Mouse (Mus musculus): ENCODE measurements around the gene Meis2. TPM values are rescaled to one million over a fixed set of nuclear protein-coding genes. Genes with fewer than 3 reads are reported as not detected.
A peak's percentile ranks its signal among the peaks of the same experiment; 100 is the strongest.

Meis2 gene
- polyA plus RNA-seq, 1 experiment from 2014 or later, result 71.7 TPM

DNA sequence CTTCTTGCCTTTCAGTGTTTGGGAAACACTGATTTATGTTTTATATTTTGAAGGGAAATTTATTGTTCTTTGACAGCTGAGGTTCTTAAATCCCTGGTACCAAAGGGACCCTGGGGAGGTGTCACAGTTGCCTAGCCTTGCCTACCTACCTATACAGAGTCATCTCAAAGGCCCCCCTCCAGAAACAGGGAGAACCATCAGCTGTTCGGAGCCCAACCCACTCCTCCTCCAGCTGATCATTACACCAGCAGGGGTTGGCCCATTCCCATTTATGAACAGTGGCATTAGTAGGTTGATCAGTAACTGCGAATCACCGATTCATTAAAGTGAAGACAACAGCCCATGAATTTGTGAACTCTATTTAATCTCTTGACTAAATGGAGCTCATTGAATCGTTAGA lies 176.4 kb downstream of the Meis2 start:
- Histone ChIP-seq H3K27ac (no peak overlapping the region), H3K9ac (no peak overlapping the region), H3K4me2 (replicated peaks) (no peak overlapping the region), H3K9me3 (no peaks in the 10 kb centered on the region), H3K36me3 (no peaks in the 10 kb centered on the region), H3K27me3 (no peaks in the 10 kb centered on the region), H3K4me3 (no peak overlapping the region), H3K4me1 (0 out of 2 replicates have a peak, but pooled peaks cover 3% of the 10 kb centered on the region)
- WGBS, result 83% methylated on average over 4 of the region's 4 CpGs
- no peak for ATAC-seq (ENCODE audit: insufficient number of reproducible peaks, insufficient read depth, low FRiP score, low TSS enrichment)

DNA sequence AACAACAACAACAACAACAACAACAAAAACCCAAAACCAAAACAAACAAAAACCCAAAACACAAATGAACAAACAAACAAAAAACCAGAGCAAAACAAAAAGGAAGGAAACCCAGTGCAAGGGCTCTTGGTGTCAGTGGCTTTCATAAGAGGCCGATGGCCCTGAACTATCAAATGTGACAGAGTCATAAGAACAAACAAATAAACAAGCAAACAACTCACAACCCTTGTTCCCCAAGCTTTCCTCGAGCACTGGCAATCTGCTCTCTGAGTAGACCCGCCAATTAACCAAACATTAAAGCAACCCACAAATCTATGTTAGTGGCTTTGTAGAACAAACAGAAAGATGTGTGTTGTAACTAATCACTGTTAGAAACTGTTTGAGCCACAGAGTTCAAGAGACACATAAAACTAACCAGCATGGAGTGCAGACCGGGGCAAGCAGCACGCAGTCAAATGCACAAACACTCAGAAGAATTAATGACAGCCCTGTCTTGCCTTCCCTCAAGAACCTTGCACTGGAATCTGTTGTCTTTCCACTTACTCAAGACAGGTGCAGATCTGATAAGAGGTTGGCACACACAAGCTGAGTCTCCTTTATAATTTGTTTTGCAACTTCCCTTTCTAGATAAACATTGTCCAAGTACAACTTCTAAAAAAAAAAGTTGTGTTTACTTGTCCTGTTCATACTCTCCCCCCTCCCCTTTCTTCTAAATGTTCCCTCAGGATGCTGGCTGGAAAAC lies 177.1 kb downstream of the Meis2 start:
- Histone ChIP-seq H3K36me3 (no peaks in the 10 kb centered on the region), H3K27me3 (no peaks in the 10 kb centered on the region), H3K4me2 (replicated peaks) (no peak overlapping the region), H3K27ac (no peak overlapping the region), H3K9ac (no peak overlapping the region), H3K9me3 (no peaks in the 10 kb centered on the region), H3K4me3 (no peak overlapping the region), H3K4me1 (0 out of 2 replicates have a peak, but pooled peaks cover 3% of the 10 kb centered on the region)
- no peak for ATAC-seq (ENCODE audit: insufficient number of reproducible peaks, insufficient read depth, low FRiP score, low TSS enrichment)
- WGBS, result 74% methylated on average over 5 of the region's 5 CpGs

DNA sequence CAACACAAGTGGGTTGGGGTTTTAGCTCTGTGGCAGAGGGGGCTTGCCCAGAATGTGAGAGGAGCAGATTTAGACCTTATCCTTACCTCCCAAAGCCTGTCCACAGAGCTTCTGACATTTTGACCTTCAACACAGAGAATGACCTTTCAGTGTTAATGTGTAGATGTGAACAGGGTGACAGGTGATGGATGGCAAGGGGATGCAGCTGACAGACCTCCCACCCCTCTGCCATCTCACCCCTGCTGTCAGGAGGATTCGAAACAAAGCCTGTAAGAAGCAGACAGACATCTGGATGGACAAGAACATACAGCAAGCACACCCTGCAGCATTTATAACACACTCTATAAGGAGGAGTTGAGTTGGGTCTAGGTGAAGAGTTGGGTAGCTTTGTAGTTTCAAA lies 178.0 kb downstream of the Meis2 start:
- no peak overlapping the region for H3K4me3 ChIP-seq
- no peak overlapping the region for H3K4me2 ChIP-seq (replicated peaks)
- 81% methylated on average over 1 of the region's 1 CpGs for WGBS
- 0 out of 2 replicates have a peak, but pooled peaks cover 3% of the 10 kb centered on the region for H3K4me1 ChIP-seq
- H3K9ac ChIP-seq, result no peak overlapping the region
- no peak for ATAC-seq (ENCODE audit: insufficient number of reproducible peaks, insufficient read depth, low FRiP score, low TSS enrichment)
- H3K36me3 ChIP-seq, result no peaks in the 10 kb centered on the region
- H3K9me3 ChIP-seq, result no peaks in the 10 kb centered on the region
- no peaks in the 10 kb centered on the region for H3K27me3 ChIP-seq
- H3K27ac ChIP-seq, result no peak overlapping the region

DNA sequence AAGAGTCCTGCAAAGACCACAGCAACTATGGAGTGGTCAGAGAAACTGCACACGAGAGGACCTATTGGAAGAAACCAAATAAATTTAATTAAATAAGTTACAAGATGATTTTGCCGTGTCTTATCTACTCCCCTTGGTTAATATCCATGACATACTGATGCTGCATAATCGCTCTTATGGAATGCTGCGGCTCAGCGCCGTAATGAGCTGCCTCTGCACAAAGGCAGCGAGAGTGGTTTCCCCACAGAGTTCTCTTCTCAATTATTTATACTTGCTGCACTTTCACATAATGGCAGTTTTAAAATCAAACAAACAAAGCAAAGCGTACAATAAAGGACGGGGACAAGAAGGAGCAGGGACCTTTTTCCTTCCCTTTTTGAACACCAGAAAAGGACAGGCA lies 181.5 kb downstream of the Meis2 start:
- WGBS, result 66% methylated on average over 9 of the region's 9 CpGs
- Histone ChIP-seq H3K36me3 (no peaks in the 10 kb centered on the region), H3K9me3 (no peaks in the 10 kb centered on the region), H3K9ac (no peak overlapping the region), H3K27me3 (no peaks in the 10 kb centered on the region), H3K4me2 (replicated peaks) (no peak overlapping the region), H3K27ac (no peak overlapping the region), H3K4me3 (no peak overlapping the region), H3K4me1 (0 out of 2 replicates have a peak, but pooled peaks cover 3% of the 10 kb centered on the region)
- ATAC-seq (ENCODE audit: insufficient number of reproducible peaks, insufficient read depth, low FRiP score, low TSS enrichment), result no peak

DNA sequence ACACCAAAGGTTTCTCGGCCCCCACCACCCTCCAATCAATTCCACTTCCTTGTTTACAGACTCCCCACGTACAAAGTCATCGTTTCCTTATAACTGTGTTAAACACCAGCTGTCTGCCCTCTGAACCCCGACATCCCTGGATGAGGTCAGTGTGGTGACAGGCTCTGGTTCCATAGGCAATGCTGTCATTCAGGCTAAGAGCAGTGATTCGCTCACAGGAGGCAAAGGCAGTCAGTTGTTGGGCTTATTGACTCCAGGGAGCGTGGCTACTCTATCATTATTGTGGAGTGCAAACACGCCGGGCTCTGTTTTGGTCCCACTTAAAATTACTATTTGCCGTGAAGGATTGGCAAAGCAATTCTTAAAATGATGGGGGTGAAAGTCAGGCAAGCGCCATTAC lies 182.1 kb downstream of the Meis2 start:
- Histone ChIP-seq H3K27me3 (no peaks in the 10 kb centered on the region), H3K4me1 (0 out of 2 replicates have a peak, but pooled peaks cover 3% of the 10 kb centered on the region), H3K9ac (no peak overlapping the region), H3K4me3 (no peak overlapping the region), H3K36me3 (no peaks in the 10 kb centered on the region), H3K9me3 (no peaks in the 10 kb centered on the region), H3K27ac (no peak overlapping the region), H3K4me2 (replicated peaks) (no peak overlapping the region)
- WGBS, result 64% methylated on average over 10 of the region's 10 CpGs
- ATAC-seq (ENCODE audit: insufficient number of reproducible peaks, insufficient read depth, low FRiP score, low TSS enrichment), result no peak

DNA sequence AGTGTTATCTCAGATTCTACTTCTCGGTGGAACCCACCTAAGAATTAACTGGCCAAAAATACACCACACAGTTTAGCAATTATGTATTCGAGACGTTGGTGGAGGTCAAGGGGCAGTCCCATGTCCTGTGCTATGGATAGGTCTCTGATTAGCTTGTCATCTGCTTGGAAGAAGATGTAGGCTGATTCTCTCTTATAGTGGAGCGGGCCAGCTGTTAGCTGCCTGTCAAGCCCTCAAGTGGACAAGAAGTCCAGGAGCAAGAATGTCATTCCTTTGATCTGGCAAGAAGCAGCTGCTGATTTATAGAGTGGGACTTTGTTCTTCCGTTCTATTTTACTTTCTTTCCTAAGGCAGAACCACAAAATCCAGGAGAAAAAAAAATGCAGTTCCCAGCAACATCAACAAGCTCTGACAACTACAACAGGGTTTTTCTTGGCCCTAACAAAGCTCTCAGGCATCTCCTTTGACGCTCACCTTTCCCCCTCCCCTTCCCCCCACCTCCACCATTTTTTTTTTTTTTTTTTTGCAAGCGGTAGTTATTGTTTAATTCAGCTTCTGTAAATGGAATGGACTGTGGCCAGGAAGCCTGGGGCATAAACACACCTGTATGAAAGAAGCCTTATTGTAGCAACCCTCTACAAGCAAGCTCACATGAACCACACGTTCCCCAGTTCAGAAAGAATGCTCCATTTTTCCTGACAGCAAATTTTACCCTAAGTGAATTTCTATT lies 189.7 kb downstream of the Meis2 start:
- H3K9ac ChIP-seq, result no peak overlapping the region
- no peaks in the 10 kb centered on the region for H3K27me3 ChIP-seq
- WGBS, result 54% methylated on average over 8 of the region's 8 CpGs
- H3K36me3 ChIP-seq, result no peaks in the 10 kb centered on the region
- H3K9me3 ChIP-seq, result no peaks in the 10 kb centered on the region
- ATAC-seq (ENCODE audit: insufficient number of reproducible peaks, insufficient read depth, low FRiP score, low TSS enrichment), result no peak
- no peak overlapping the region for H3K27ac ChIP-seq
- H3K4me2 ChIP-seq (replicated peaks), result no peak overlapping the region
- H3K4me3 ChIP-seq, result no peak overlapping the region
- H3K4me1 ChIP-seq, result peaks cover 11% of the 10 kb centered on the region

- no peak overlapping the region for H3K4me3 ChIP-seq
- H3K9ac ChIP-seq, result no peak overlapping the region
- H3K4me2 ChIP-seq (replicated peaks), result no peak overlapping the region
- no peak for ATAC-seq (ENCODE audit: insufficient number of reproducible peaks, insufficient read depth, low FRiP score, low TSS enrichment)
- 0 out of 2 replicates have a peak, but pooled peaks cover 4% of the 10 kb centered on the region for H3K36me3 ChIP-seq
- no peaks in the 10 kb centered on the region for H3K9me3 ChIP-seq
- peaks cover 28% of the 10 kb centered on the region for H3K4me1 ChIP-seq
- H3K27ac ChIP-seq, result 0 out of 2 replicates have a peak overlapping the region, but pooled peaks have one; percentile 25
- no peaks in the 10 kb centered on the region for H3K27me3 ChIP-seq
- WGBS, result 18% methylated on average over 2 of the region's 2 CpGs
These were observed 192.8 kb downstream of the Meis2 start for GRCm38 (mm10) chr2:115872851-115873250.

- H3K9me3 ChIP-seq, result no peaks in the 10 kb centered on the region
- no peak overlapping the region for H3K9ac ChIP-seq
- ATAC-seq (ENCODE audit: insufficient number of reproducible peaks, insufficient read depth, low FRiP score, low TSS enrichment), result no peak
- H3K4me3 ChIP-seq, result no peak overlapping the region
- 0 out of 2 replicates have a peak, but pooled peaks cover 2% of the 10 kb centered on the region for H3K27me3 ChIP-seq
- H3K27ac ChIP-seq, result 0 out of 2 replicates have a peak overlapping the region, but pooled peaks have one; percentile 47
- H3K36me3 ChIP-seq, result peaks cover 11% of the 10 kb centered on the region; the same call in 1 of the 2 replicates
- peaks cover 28% of the 10 kb centered on the region for H3K4me1 ChIP-seq
- WGBS, result 44% methylated on average over 2 of the region's 2 CpGs
- H3K4me2 ChIP-seq (replicated peaks), result no peak overlapping the region
These were observed 195.7 kb downstream of the Meis2 start for GRCm38 (mm10) chr2:115869966-115870365.

DNA sequence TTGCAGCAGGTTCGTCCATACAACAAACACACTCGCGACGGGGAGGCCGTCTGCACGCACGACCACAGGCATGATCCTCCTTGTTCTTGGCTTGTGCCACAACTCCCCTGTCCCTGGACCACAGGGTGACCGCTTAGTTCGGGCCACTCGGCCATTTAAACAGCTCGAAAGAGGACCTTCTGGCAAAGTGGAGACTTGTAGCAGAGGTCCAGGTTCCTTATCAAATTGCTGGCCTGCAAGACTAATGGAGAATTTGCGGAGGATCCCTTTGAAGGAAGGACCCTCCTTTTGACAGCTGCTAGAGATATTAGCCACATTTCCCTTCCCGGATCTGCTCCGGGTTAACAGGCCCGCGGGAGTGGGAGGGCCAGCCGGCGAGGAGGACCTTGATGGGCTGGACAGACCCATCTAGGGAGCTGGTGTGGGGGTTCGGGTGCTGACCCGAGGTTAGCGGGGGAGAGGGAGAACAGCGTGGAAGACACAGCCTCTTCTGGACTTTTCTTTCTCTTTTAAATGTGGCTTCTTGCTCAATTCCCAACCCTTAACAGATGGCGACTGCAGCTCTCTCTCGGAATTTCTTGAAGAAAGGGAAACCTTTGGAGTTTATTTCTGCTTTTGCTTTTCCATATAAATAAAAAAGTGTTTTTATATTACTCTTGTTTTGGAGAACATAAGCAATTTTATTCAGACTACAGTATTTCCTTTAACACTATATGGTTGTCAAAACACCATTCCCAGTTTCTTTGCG lies 204.9 kb downstream of the Meis2 start:
- ATAC-seq (ENCODE audit: insufficient number of reproducible peaks, insufficient read depth, low FRiP score, low TSS enrichment), result no peak
- H3K27ac ChIP-seq, result peak overlapping the region; percentile 18; the same call in 1 of the 2 replicates
- peaks cover 19% of the 10 kb centered on the region; the same call in 1 of the 2 replicates for H3K27me3 ChIP-seq
- 6% methylated on average over 25 of the region's 25 CpGs for WGBS
- H3K36me3 ChIP-seq, result no peaks in the 10 kb centered on the region
- no peaks in the 10 kb centered on the region for H3K9me3 ChIP-seq
- H3K4me3 ChIP-seq, result peak overlapping the region; percentile 2; the same call in 1 of the 2 replicates
- H3K4me2 ChIP-seq (replicated peaks), result peak overlapping the region; percentile 44
- peaks cover 17% of the 10 kb centered on the region for H3K4me1 ChIP-seq
- H3K9ac ChIP-seq, result no peak overlapping the region

DNA sequence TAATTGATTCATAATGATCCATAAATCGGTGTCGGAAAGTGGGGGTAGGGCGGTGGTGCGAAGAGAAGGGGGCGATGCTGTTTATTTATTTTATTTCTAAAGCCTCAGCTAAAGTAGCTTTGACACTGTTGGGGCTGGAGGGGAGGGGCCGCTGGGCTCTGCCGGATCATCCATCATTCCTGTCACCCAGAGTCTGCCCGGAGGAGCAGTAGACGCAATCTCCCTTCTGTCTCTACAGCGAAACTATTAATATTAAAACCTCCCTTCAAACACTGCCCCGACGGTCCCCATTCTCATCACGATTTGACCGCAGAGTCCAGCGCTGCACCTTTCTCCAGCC lies 205.5 kb downstream of the Meis2 start:
- no peak for ATAC-seq (ENCODE audit: insufficient number of reproducible peaks, insufficient read depth, low FRiP score, low TSS enrichment)
- peaks cover 22% of the 10 kb centered on the region; the same call in 1 of the 2 replicates for H3K27me3 ChIP-seq
- peaks cover 21% of the 10 kb centered on the region for H3K4me1 ChIP-seq
- no peak overlapping the region for H3K9ac ChIP-seq
- 1% methylated on average over 15 of the region's 15 CpGs for WGBS
- peak overlapping the region; percentile 2 for H3K4me3 ChIP-seq
- no peaks in the 10 kb centered on the region for H3K9me3 ChIP-seq
- no peaks in the 10 kb centered on the region for H3K36me3 ChIP-seq
- peak overlapping the region; percentile 44 for H3K4me2 ChIP-seq (replicated peaks)
- peak overlapping the region; percentile 18; the same call in 1 of the 2 replicates for H3K27ac ChIP-seq

GRCm38 (mm10) chr2:115859371-115860140 lies 206.1 kb downstream of the Meis2 start:
- Histone ChIP-seq H3K4me1 (peaks cover 26% of the 10 kb centered on the region), H3K36me3 (no peaks in the 10 kb centered on the region), H3K4me3 (peak overlapping the region; percentile 14; the same call in 1 of the 2 replicates), H3K27ac (peak overlapping the region; percentile 47; the same call in 1 of the 2 replicates), H3K4me2 (replicated peaks) (peak overlapping the region; percentile 44), H3K9me3 (no peaks in the 10 kb centered on the region), H3K27me3 (peaks cover 27% of the 10 kb centered on the region), H3K9ac (peak overlapping the region; percentile 40)
- peak; percentile 56; the same call in 1 of the 2 replicates for ATAC-seq (ENCODE audit: insufficient number of reproducible peaks, insufficient read depth, low FRiP score, low TSS enrichment)
- WGBS, result 1% methylated on average over 26 of the region's 27 CpGs

Data from embryonic facial prominence, embryonic 12.5 days (tissue).